Mouse (Mus musculus): ENCODE data around the gene Cmtm7. TPM values are rescaled to one million over a fixed set of nuclear protein-coding genes. Genes with fewer than 3 reads are reported as not detected.

Gene Cmtm7
- total RNA-seq, 2 experiments from 2014 or later, result 12.0 to 15.0 TPM

GRCm38 (mm10) chr9:114797329-114798004 lies 15.8 kb upstream of the Cmtm7 start:
- peak; percentile 83 to 88 for DNase-seq
- intact Hi-C loops (cut with DNase I), result loop anchor here (1.0 to 5.0 kb wide), 6 partner anchors 18 to 907 kb away; no protein-coding TSS in a partner anchor

- intact Hi-C loops (cut with DNase I), result loop anchor here (1.0 to 5.0 kb wide), 5 partner anchors 19 to 160 kb away; no protein-coding TSS in a partner anchor
- DNase-seq, result no peak
These were observed 14.9 kb upstream of the Cmtm7 start for GRCm38 (mm10) chr9:114796473-114797050.

- no peak for DNase-seq
- intact Hi-C loops (cut with DNase I), result no loop called here
These were observed 12.8 kb upstream of the Cmtm7 start for GRCm38 (mm10) chr9:114794491-114794890.

- intact Hi-C loops (cut with DNase I), result no loop called here
- no peak for DNase-seq
These were observed 12.2 kb upstream of the Cmtm7 start for GRCm38 (mm10) chr9:114793764-114794295.

GRCm38 (mm10) chr9:114789989-114790388 lies 8.3 kb upstream of the Cmtm7 start:
- intact Hi-C loops (cut with DNase I), result no loop called here
- DNase-seq, result no peak

GRCm38 (mm10) chr9:114789557-114789956 lies 7.9 kb upstream of the Cmtm7 start:
- DNase-seq, result no peak
- intact Hi-C loops (cut with DNase I), result no loop called here

GRCm38 (mm10) chr9:114788697-114789096 lies 7.0 kb upstream of the Cmtm7 start:
- no peak for DNase-seq
- intact Hi-C loops (cut with DNase I), result no loop called here

- intact Hi-C loops (cut with DNase I), result no loop called here
- no peak for DNase-seq
These were observed 6.1 kb upstream of the Cmtm7 start for GRCm38 (mm10) chr9:114787716-114788115.

- intact Hi-C loops (cut with DNase I), result no loop called here
- DNase-seq, result no peak
These were observed 5.5 kb upstream of the Cmtm7 start for GRCm38 (mm10) chr9:114787134-114787533.

GRCm38 (mm10) chr9:114785432-114786125 lies 3.9 kb upstream of the Cmtm7 start:
- intact Hi-C loops (cut with DNase I), result no loop called here
- no peak for DNase-seq

- peak in 1 of 2 experiments; percentile 58 for DNase-seq
- intact Hi-C loops (cut with DNase I), result loop anchor here (2.0 kb wide), 1 partner anchor 28 kb away; no protein-coding TSS in a partner anchor
These were observed 720 bp downstream of the Cmtm7 start for GRCm38 (mm10) chr9:114780746-114781525.

- DNase-seq, result peak in 1 of 2 experiments; percentile 44
- intact Hi-C loops (cut with DNase I), result loop anchor here (2.0 kb wide), 1 partner anchor 27 kb away; no protein-coding TSS in a partner anchor
These were observed 1.5 kb downstream of the Cmtm7 start for GRCm38 (mm10) chr9:114779984-114780745.

- DNase-seq, result no peak
- intact Hi-C loops (cut with DNase I), result no loop called here
These were observed 2.8 kb downstream of the Cmtm7 start for GRCm38 (mm10) chr9:114778877-114779276.

- intact Hi-C loops (cut with DNase I), result no loop called here
- no peak for DNase-seq
These were observed 3.6 kb downstream of the Cmtm7 start for GRCm38 (mm10) chr9:114778047-114778390.

- intact Hi-C loops (cut with DNase I), result no loop called here
- DNase-seq, result no peak
These were observed 4.2 kb downstream of the Cmtm7 start for GRCm38 (mm10) chr9:114777178-114778046.

GRCm38 (mm10) chr9:114776361-114776760 lies 5.3 kb downstream of the Cmtm7 start:
- intact Hi-C loops (cut with DNase I), result no loop called here
- DNase-seq, result no peak

GRCm38 (mm10) chr9:114775272-114775671 lies 6.4 kb downstream of the Cmtm7 start:
- intact Hi-C loops (cut with DNase I), result no loop called here
- DNase-seq, result peak; percentile 38 to 46

GRCm38 (mm10) chr9:114774629-114775028 lies 7.0 kb downstream of the Cmtm7 start:
- DNase-seq, result no peak
- intact Hi-C loops (cut with DNase I), result no loop called here

- no peak for DNase-seq
- intact Hi-C loops (cut with DNase I), result no loop called here
These were observed 10.1 kb downstream of the Cmtm7 start for GRCm38 (mm10) chr9:114771565-114771964.
